Mouse (Mus musculus) spleen, adult 10 weeks (tissue): ENCODE data around the gene Col5a1. TPM values are rescaled to one million over a fixed set of nuclear protein-coding genes. Genes with fewer than 3 reads are reported as not detected.

ENCODE experiments used
- polyA plus RNA-seq: library from polyadenylated mRNA; stranded (reverse); fragments of 350-450 nt; fragmentation: Illumina TruSeq; extraction: RNeasy Lipid Tissue Mini Kit (QIAGEN cat#74804); gene quantifications from one replicate; pipeline ENCODE4 v1.2.3, GENCODE M21; 2015; ENCODE audit warnings: low replicate concordance; ENCODE audit not compliant: insufficient read depth

Col5a1 gene
- 2.9 TPM for polyA plus RNA-seq

DNA sequence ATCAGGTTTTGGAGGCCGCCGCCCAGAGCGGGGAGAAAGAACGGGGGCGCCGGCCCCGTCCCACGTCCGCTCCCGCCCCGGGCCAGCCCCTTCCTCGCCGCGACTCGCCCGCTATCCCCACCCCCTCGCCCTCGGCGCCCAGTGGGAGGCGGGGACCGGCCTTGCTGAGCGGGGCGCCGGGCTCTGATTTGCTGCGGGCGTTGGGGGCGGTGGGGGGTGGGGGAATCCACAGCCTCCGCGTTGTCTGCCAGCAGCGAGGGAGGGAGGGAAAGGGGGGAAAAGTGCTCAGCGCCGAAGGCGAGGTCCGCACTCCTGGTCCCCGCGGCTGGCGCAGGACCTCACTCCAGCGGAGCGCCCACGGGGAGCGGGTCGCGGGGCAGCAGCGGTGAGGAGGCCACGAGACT lies at the start of gene Col5a1:
Col5a1 (plus strand) TSS at position 278 of the 404 bp plus-strand sequence.

DNA sequence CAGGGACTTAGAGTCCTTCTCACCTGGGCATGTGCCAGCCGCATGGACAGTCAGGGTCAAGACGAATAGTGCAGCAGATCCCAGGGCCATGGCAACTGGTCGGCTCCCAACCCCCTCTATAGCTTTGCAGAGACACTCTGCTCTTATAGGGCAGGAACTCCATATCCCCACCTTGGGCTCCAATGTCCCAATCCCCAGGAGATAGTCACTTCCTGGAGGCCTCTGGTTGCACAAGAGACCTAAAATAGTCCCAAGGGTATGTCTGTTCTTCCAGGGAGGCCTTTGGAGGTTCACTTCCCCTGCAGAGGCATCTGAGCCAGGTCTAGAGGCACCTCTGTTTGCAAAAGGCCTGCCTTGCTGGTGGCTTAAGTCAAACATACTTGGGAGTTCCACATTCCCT lies 198.5 kb downstream of the Col5a1 start, which contains the start of gene Fcnb:
Fcnb (minus strand) TSS at position 118 of the 400 bp plus-strand sequence.

Other genes starting within 250 kb of the Col5a1 start
- 17.5 TPM for gene Rxra, start 210.0 kb upstream of the Col5a1 start, polyA plus RNA-seq
- 0.48 TPM for gene Fcnb, start 198.5 kb downstream of the Col5a1 start, polyA plus RNA-seq